Mouse (Mus musculus): ENCODE results near the gene Wscd2.

The Wscd2 gene

GRCm38 (mm10) chr5:113539858-113540257 lies 49.7 kb downstream of the Wscd2 start:
- no peak for DNase-seq

GRCm38 (mm10) chr5:113541196-113541595 lies 51.1 kb downstream of the Wscd2 start:
- DNase-seq = peak in 1 of 2 experiments; percentile 45

GRCm38 (mm10) chr5:113542885-113543476 lies 52.8 kb downstream of the Wscd2 start:
- DNase-seq = peak in 1 of 2 experiments; percentile 41

- peak; percentile 74 to 79 for DNase-seq
Observed at GRCm38 (mm10) chr5:113547949-113548700, 58.0 kb downstream of the Wscd2 start.

GRCm38 (mm10) chr5:113550249-113550648 lies 60.1 kb downstream of the Wscd2 start:
- DNase-seq = peak; percentile 69 to 70

- DNase-seq = peak; percentile 58 to 62
Observed at GRCm38 (mm10) chr5:113550759-113551158, 60.6 kb downstream of the Wscd2 start.

- DNase-seq = peak; percentile 68 to 75
Observed at GRCm38 (mm10) chr5:113553402-113553897, 63.3 kb downstream of the Wscd2 start.

- DNase-seq = no peak
Observed at GRCm38 (mm10) chr5:113554095-113554494, 64.0 kb downstream of the Wscd2 start.

- DNase-seq = peak; percentile 71 to 76
Observed at GRCm38 (mm10) chr5:113554571-113554970, 64.4 kb downstream of the Wscd2 start.

DNA sequence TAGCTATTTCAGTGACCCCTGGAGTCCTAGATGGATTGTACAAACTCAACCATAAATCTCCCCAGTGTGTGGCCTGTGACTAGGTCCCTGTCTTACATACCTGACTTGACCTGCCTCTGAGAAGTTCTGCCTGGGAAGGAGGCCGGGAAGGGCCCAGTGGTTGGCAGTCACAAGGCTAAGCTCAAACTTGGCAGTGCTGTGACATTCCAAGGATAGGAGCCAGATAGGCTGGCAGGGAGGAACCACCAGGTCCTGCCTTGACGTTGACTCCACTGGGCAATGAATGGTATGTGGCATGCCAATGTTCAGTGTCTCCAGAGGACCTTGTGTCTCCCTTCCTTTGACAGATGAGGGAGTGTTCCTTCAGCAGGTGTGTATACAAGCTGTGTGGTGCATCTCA lies 65.6 kb downstream of the Wscd2 start:
- peak; percentile 77 to 79 for DNase-seq

GRCm38 (mm10) chr5:113558065-113558464 lies 67.9 kb downstream of the Wscd2 start:
- DNase-seq = peak; percentile 67 to 68

DNA sequence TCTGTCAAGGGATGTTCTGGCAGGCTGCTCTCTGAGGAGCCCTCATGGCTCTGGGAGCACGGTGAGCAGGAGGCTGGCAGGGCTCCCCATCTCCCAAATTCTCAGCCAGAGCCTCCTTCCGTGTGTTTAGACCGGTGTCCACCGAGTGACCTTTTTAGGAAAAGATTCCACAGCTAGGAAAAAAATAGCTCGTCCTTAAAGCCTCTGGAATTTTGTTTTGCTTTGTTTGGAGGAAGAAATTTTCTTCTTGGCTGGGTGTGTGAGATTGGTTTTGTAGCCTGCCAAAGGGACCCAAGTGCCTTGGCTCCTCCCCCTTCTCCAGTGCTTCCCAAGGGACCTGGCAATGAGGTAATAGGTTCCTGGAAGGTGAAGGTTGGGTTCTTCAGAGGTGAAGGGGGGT lies 69.5 kb downstream of the Wscd2 start:
- no peak for DNase-seq

DNA sequence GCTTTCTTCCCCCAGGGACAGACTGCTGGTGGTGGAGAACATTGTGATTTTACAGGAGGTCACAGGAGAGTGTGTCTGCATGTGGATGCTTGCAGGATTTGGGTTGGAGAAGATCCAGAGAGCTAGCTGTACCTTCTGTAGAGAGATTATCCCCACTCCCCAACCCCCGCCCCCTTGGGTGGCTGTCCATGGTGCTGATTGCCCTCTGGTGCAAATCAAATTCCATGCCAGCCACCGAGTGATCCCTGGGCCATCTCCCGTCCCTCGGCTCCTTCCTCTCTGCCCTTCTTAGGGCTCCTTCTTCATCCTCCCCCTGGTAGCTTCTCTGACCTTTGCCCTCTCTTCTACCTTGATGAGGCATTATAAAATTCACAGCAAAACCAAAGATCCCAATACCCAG lies 74.3 kb downstream of the Wscd2 start:
- no peak for DNase-seq

GRCm38 (mm10) chr5:113565101-113565854 lies 75.1 kb downstream of the Wscd2 start:
- DNase-seq = peak; percentile 76 to 78

DNA sequence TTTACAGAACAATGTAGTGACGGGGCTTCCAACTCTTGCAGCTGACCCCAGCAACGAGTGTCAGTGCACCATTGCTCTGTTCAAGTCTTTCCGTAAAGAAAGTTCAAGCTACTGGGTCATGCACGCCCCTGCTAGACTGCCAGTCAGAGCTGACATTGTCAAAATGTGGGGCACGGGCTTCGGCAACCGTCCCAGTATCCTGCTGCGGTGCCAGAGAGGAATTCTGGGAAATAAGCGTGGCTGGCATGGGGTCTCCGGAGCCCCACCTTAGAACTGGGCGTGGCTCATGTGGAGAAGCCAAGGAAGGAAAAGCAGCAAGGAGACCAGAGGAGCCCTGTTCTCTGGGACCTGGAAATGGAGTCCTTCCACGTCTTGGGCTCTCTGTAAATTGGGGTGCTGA lies 75.7 kb downstream of the Wscd2 start:
- peak in 1 of 2 experiments; percentile 68 for DNase-seq

GRCm38 (mm10) chr5:113570056-113570717 lies 80.1 kb downstream of the Wscd2 start:
- no peak for DNase-seq

DNA sequence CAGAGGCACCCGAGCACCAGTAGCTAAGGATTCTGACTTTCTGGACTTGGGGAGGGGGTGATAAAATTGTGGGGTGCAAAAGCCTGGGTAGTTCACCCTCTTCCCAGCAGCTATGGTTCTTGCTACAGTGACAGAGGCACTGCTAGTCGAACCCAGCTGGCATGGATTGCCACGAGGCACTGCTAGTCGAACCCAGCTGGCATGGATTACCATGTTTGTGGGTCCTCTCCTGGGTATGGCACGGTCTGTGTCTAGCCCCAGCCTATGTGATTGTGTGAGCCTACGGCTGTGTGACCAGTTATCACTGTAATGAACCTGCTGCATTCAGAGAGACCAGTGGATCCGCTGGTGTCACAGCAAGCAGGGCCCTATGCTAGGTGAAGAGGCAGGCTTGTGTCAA lies 87.4 kb downstream of the Wscd2 start:
- peak; percentile 57 to 66 for DNase-seq

GRCm38 (mm10) chr5:113578428-113578827 lies 88.3 kb downstream of the Wscd2 start:
- peak in 1 of 2 experiments; percentile 25 for DNase-seq

GRCm38 (mm10) chr5:113579128-113579527 lies 89.0 kb downstream of the Wscd2 start:
- DNase-seq = peak in 1 of 2 experiments; percentile 38

DNA sequence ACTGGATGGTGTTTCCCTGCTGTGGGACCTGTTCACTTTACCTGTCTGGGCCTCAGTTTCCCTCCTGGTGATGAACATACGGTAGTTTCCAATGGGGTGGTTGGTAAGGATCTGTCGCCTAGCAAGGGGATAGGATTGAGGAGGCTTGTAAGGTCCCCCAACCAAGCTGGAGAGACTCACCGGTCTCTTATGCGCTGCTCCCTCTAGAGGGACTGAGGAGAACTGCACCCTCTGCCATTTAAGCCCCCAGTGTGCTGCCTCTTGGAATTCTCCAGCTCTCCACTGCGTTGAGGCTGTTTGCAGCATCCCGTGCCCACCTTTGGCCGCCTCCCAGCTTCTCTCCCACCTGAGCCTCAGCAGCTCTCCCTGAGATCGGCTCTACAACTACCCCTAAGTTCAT lies 90.1 kb downstream of the Wscd2 start:
- DNase-seq = peak; percentile 61 to 67

GRCm38 (mm10) chr5:113580801-113581200 lies 90.7 kb downstream of the Wscd2 start:
- DNase-seq = no peak

DNA sequence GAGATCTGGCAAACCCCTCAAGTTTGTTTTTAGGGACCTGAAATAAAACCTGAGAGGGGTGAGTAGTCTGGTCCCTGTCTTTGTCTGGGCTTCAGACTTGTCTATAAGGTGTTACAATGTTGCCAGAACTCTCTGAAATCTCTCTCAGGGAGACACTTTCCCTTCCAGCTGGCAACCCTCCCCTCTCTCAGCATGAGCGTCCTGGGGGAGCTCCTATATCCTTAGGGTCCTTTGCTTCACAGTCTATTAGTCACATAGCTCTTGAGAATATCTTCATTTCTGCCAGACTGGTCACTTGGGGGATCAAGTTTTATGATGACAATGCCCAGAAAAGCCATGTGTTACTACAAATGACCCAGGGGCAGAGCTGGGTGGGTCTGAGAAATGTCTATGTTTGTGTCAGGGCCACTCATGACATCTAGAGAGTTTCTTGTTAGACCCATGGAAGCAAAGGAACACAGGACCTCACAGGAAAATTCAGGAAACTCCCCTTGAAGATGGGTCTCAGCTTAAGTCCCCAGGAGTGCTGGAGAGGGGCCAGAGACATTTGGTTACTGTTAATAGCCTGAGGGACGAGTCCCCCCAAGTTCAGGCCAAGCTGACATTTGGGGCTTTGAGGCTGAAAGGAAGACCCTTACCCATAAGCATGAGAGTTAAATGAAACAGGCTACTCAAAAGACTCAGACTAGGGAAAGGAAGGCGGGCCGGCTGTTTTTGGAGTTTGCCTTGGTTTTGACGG lies 93.5 kb downstream of the Wscd2 start:
- peak in 1 of 2 experiments; percentile 25 for DNase-seq
